ENCODE assay signal across 20 mouse cellular contexts in the genomic region with DNA sequence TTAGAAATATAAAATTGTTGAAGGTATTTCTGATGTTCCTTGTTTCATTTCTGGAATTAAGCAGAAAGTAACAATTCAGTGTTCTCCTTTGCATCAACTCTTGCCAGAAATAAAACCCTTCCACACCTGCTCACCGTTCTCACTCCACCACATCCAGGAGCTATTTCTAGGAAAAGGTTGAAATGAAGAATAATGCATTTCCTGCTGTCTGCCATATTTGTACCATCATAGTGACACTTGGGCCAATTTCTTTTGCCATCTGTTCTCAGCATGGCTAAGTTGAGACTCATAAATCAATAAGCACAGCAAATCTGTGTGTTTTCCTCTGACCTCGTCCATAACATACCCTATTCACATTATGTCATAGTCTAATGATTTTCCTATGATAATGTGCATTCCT.
"Had no signal": no experiment of that assay in that cellular context is flagged by ENCODE, and none has a peak within 500 bp of the region (broad histone marks: within the 10 kb centered on the region; RNA-seq: fewer than 3 reads in every experiment).

No protein-coding gene starts in this region.

- H3K9me3 ChIP-seq: lung, embryonic 15.5 days; neural tube, embryonic 12.5 days; neural tube, embryonic 15.5 days had no signal

- ATAC-seq: intestine, postnatal 0 days had no signal

- H3K36me3 ChIP-seq: lung, embryonic 15.5 days; neural tube, embryonic 15.5 days had no signal

- H3K27me3 ChIP-seq: lung, embryonic 15.5 days; neural tube, embryonic 12.5 days; neural tube, embryonic 15.5 days had no signal

- H3K4me2 ChIP-seq: lung, embryonic 15.5 days; midbrain, embryonic 11.5 days; neural tube, embryonic 12.5 days; neural tube, embryonic 15.5 days had no signal

- DNase-seq: kidney, adult 2 months; kidney, postnatal 25 days; layer of hippocampus, postnatal 36 days; lung, adult 18-20 months; lung, postnatal 10 days; lung, postnatal 36 days; midbrain, embryonic 14.5 days; right cerebral cortex, adult 18-20 months; right cerebral cortex, postnatal 14 days; right cerebral cortex, postnatal 4 days; thymus, adult 18-20 months; thymus, postnatal 36 days had no signal

- H3K4me3 ChIP-seq: layer of hippocampus, adult 2 months; left cerebral cortex, adult 2 months; lung, embryonic 15.5 days; neural tube, embryonic 12.5 days; neural tube, embryonic 15.5 days had no signal

- H3K9ac ChIP-seq: lung, embryonic 15.5 days; neural tube, embryonic 12.5 days; neural tube, embryonic 15.5 days had no signal

- H3K27ac ChIP-seq: kidney, postnatal 0 days; layer of hippocampus, adult 2 months; left cerebral cortex, adult 2 months; lung, embryonic 15.5 days; neural tube, embryonic 12.5 days; neural tube, embryonic 15.5 days had no signal

- H3K4me1 ChIP-seq: lung, embryonic 15.5 days; neural tube, embryonic 12.5 days; neural tube, embryonic 15.5 days had no signal
